Mouse (Mus musculus) spleen, postnatal 36 days (tissue): ENCODE data around the gene Atp5j.

Experiments
- DNase-seq, 2 experiments: peaks; one replicate each; pipeline ENCODE4 v3.0.0; 2022; ENCODE audit warnings: low spot score in 2 of 2, mixed read lengths in 1 of 2

Gene Atp5j

GRCm38 (mm10) chr16:84807874-84808273 lies 27.6 kb downstream of the Atp5j start:
- no peak for DNase-seq

GRCm38 (mm10) chr16:84806175-84806574 lies 29.2 kb downstream of the Atp5j start:
- no peak for DNase-seq

GRCm38 (mm10) chr16:84804866-84805265 lies 30.6 kb downstream of the Atp5j start:
- DNase-seq: no peak

- peak; percentile 6 for DNase-seq
Measured at GRCm38 (mm10) chr16:84802217-84802616, 33.2 kb downstream of the Atp5j start.

GRCm38 (mm10) chr16:84800038-84800437 lies 35.4 kb downstream of the Atp5j start:
- DNase-seq: no peak

GRCm38 (mm10) chr16:84796678-84797077 lies 38.7 kb downstream of the Atp5j start:
- DNase-seq: no peak

GRCm38 (mm10) chr16:84795337-84795736 lies 40.1 kb downstream of the Atp5j start:
- DNase-seq: no peak

GRCm38 (mm10) chr16:84793401-84793800 lies 42.0 kb downstream of the Atp5j start:
- no peak for DNase-seq

- no peak for DNase-seq
Measured at GRCm38 (mm10) chr16:84790595-84791165, 44.7 kb downstream of the Atp5j start.

GRCm38 (mm10) chr16:84784966-84785365 lies 50.5 kb downstream of the Atp5j start:
- no peak for DNase-seq

- DNase-seq: no peak
Measured at GRCm38 (mm10) chr16:84783279-84783678, 52.1 kb downstream of the Atp5j start.

GRCm38 (mm10) chr16:84779718-84780117 lies 55.7 kb downstream of the Atp5j start:
- DNase-seq: no peak

- no peak for DNase-seq
Measured at GRCm38 (mm10) chr16:84778861-84779630, 56.4 kb downstream of the Atp5j start.

- no peak for DNase-seq
Measured at GRCm38 (mm10) chr16:84778431-84778830, 57.0 kb downstream of the Atp5j start.
